Mouse (Mus musculus) bone marrow, adult 2 months (tissue): ENCODE measurements around the gene Tmem121b.

Experiments used
- CTCF ChIP-seq: fragments of 200-500 bp; IDR thresholded peaks from 2 replicates; pipeline ENCODE4 v1.5.1; 2011; ENCODE audit warnings: low read length, control low read depth; ENCODE audit not compliant: control insufficient read depth, insufficient read depth
- POLR2A ChIP-seq: fragments of 200-500 bp; IDR thresholded peaks from 2 replicates; pipeline ENCODE4 v1.6.1; 2011; ENCODE audit warnings: low read depth, mild to moderate bottlenecking, control low read depth, low read length, borderline replicate concordance; ENCODE audit not compliant: control insufficient read depth

GRCm38 (mm10) chr6:120491064-120491463, 2.5 kb downstream of the Tmem121b start:
- TF ChIP-seq CTCF (no peak), POLR2A (no peak)
